17 mouse cellular contexts compared by ENCODE assay signal in genomic region chr4:59359921-59360320, GRCm38 (mm10).
"Had no signal": no experiment of that assay in that cellular context is flagged by ENCODE, and none has a peak within 500 bp of the region (broad histone marks: within the 10 kb centered on the region; RNA-seq: fewer than 3 reads in every experiment).

No protein-coding gene starts in this region.

- H3K9me3 ChIP-seq: limb, embryonic 10.5 days; limb, embryonic 13.5 days; megakaryocyte, embryonic 14.5 days had no signal

- H3K27ac ChIP-seq: layer of hippocampus, adult 2 months; limb, embryonic 10.5 days; limb, embryonic 13.5 days; liver, embryonic 14.5 days; stomach, postnatal 0 days had no signal

- DNase-seq: kidney, adult 2 months; kidney, postnatal 10 days; liver; liver, postnatal 0 days; lung, embryonic 14.5 days; midbrain, embryonic 14.5 days; thymus, adult 18-20 months; thymus, postnatal 36 days had no signal

- H3K36me3 ChIP-seq: limb, embryonic 10.5 days; limb, embryonic 13.5 days had no signal

- H3K27me3 ChIP-seq: limb, embryonic 13.5 days; megakaryocyte, embryonic 14.5 days had no signal

- H3K4me3 ChIP-seq: layer of hippocampus, adult 2 months; limb, embryonic 10.5 days; limb, embryonic 13.5 days; megakaryocyte, embryonic 14.5 days had no signal

- H3K4me2 ChIP-seq: midbrain, embryonic 11.5 days had no signal

- ATAC-seq: intestine, postnatal 0 days; lung, postnatal 0 days had no signal

- H3K9ac ChIP-seq: limb, embryonic 13.5 days; liver, embryonic 14.5 days; liver, postnatal 0 days; lung, embryonic 14.5 days had no signal
